Mouse (Mus musculus): ENCODE measurements at regions not wholly inside any gene's neighbourhood (a gene's known extent, or its start where the extent isn't known, plus 50 kb on each side); places are given as distances from the start of the nearest gene placed in this dataset.

- in situ Hi-C loops (cut with MboI, MseI), result loop anchor here (25.0 kb wide), 1 partner anchor 992 kb away; no protein-coding TSS in a partner anchor
These were observed 1547.9 kb upstream of the Pcdh17 start for GRCm38 (mm10) chr14:82895448-82895847.

DNA sequence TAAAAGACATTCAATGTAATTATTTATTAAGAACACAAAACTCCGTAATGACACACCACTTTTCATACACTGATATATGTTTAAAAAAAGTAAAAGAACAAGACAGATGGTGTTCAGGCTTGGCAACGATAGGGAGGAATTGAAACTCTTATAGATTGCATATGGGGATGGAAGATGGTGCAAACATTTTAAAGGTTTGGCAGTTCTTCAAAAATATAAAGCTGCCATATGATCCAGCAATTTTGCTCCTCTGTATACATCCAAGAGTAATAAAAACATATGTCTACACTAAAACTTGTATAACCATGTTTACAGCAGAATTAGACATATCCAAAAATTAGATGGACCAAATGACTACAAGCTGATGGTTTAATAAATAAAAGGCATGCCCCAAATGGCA, 1544.5 kb upstream of the Pcdh17 start:
- in situ Hi-C loops (cut with MboI, MseI), result loop anchor here (25.0 kb wide), 1 partner anchor 988 kb away; no protein-coding TSS in a partner anchor

Measured in T-helper 1 cell (primary cell).